Mouse (Mus musculus): ENCODE measurements around the gene Asxl1. TPM values are rescaled to one million over a fixed set of nuclear protein-coding genes. Genes with fewer than 3 reads are reported as not detected.

Asxl1 gene
- total RNA-seq (2021): 10 to 100 TPM; 34.6 to 34.9 TPM
- long read RNA-seq, experiment 1, full-length matches to known transcripts: 3 of 12 reads
- long read RNA-seq, experiment 1, partial matches to known transcripts: 5 of 12 reads
- long read RNA-seq, experiment 1, other reads (novel, unspliced or antisense): 4 of 12 reads
- long read RNA-seq, experiment 2, full-length matches to known transcripts: 3 of 11 reads
- long read RNA-seq, experiment 2, partial matches to known transcripts: 1 of 11 reads
- long read RNA-seq, experiment 2, other reads (novel, unspliced or antisense): 7 of 11 reads

DNA sequence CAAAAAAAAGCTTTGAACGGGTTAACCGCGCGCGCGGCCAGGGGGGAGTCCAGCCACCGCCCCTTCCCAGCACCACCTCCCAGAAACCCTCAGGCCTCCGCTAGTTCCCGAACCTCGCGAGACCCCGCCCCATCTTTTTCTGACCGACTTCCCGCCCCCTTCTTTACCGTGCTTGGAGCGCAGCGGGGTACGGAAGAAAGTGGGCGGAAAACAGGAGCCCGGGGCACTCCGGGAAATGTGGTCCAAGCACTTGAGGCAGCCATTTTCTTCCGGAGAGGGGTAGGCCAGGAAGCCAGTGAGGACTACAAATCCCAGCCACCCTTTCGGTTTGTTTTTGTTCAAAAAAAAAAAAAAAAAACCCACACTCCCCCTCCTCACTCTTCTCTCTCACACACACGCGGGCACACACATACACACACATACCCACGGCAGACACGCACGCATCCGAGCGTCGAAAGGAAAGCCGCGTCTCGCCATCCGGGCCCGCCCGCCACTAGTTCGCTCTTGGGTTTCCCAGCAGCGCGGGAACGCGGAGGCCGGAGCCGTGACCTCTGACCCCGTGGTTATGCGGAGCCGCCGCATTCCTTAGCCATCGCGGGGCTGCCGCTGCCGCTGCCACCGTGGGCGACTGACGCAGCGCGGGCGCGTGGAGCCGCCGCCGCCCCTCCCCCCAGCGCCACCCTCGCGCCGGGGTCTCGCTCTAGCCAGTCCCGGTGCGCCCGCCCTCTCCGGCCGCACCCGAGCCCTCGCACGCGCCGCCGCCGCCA lies at the start of gene Asxl1:
Asxl1 (plus strand) TSS at position 376 of the 767 bp plus-strand sequence.
- peak within 1 kb of the TSS; percentile 99 for H3K27ac ChIP-seq
- peak within 1 kb of the TSS; percentile 90 for H3K4me3 ChIP-seq
- no peak for TF ChIP-seq CTCF (conservative IDR thresholded peaks at IDR 0.05)
- peak; percentile 95 to 98 for DNase-seq (ENCODE audit: low spot score in 2 of 2)

DNA sequence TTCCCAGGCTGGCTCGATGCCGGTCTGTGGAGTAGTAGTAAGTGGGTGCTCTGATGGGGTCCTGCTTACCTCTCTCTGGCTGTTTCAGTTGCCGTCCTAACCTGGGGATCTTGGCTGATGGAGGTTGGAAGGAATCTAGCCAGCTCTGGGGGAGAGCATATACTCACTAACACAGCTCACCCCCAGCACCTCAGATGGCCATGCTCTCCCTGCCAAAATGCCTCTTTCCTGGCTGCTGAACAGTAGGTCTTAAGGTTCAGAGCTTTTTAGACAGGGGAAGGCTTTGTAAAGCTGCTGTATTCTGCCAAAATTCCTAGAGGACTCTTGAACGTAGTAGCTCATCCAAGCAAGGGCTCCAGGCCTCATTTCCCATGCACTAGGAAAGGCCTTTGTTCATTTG lies 47.9 kb upstream of the Asxl1 start:
- DNase-seq (ENCODE audit: low spot score in 2 of 2): no peak
- Histone ChIP-seq H3K27ac (no peak overlapping the region; the same call in 1 of the 2 replicates), H3K4me3 (no peak overlapping the region)
- TF ChIP-seq CTCF (conservative IDR thresholded peaks at IDR 0.05): no peak

DNA sequence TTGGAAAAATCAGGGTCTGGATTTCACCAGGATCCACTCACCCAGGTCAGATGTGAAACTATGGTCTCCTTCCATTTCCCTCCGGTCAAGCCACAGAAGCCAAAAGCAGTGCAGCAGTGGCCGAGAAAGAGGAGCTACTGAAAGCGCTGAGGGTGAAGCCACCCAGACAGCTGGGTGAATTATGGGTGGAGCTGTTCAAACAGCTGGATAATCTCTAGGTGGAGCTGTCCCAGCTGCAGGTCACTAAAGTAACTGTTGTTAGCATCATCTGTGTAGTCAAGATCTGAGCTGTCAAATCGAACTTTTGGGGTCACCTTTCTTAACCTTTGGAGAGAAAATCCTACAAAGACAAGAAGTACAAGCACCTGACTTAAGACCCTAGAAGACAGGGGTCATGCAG lies 47.2 kb upstream of the Asxl1 start:
- no peak for TF ChIP-seq CTCF (conservative IDR thresholded peaks at IDR 0.05)
- Histone ChIP-seq H3K27ac (peak overlapping the region; percentile 18; the same call in 1 of the 2 replicates), H3K4me3 (no peak overlapping the region)
- DNase-seq (ENCODE audit: low spot score in 2 of 2): no peak

DNA sequence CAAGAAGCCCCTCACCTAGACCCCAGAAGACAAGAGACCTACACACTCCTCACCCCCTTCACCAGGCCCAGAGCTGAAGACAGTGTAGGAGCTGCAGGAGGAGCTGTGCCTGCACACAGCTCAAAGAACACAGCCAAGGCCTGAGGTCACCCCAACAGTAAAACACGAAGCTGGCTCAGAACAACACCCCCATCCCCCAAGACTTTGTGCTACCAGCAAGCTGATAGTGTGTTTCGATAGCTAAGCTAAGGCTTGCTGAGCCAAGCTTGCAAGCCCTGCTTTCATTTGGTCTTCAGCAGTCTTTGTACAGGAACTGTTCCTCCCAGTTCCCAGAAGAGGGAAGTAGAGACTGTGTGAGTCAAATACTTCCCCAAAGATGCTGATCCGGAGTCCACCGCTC lies 46.8 kb upstream of the Asxl1 start:
- H3K27ac ChIP-seq: peak overlapping the region; percentile 18; the same call in 1 of the 2 replicates
- DNase-seq (ENCODE audit: low spot score in 2 of 2): no peak
- peak; percentile 60 for TF ChIP-seq CTCF (conservative IDR thresholded peaks at IDR 0.05)
- no peak overlapping the region for H3K4me3 ChIP-seq

DNA sequence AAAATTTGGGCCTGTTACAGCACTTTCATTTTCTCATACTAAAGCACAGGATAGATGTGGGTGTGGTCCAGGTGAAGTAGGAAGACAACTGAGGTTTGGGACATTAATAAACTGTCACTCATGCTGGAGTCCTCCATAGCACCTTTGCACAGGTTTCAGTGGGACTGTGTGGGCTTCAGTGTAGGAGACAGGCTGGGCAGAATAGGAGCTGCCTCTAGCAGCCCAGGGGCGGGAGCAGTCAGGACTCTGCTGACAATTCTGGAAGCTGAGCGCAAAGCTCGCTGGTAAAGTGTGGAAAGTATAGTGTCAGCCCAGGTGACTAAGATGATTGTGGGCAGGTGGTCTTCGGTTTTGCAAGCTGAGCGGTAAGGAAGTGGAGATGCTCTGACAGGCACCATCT lies 44.5 kb upstream of the Asxl1 start:
- no peak for TF ChIP-seq CTCF (conservative IDR thresholded peaks at IDR 0.05)

DNA sequence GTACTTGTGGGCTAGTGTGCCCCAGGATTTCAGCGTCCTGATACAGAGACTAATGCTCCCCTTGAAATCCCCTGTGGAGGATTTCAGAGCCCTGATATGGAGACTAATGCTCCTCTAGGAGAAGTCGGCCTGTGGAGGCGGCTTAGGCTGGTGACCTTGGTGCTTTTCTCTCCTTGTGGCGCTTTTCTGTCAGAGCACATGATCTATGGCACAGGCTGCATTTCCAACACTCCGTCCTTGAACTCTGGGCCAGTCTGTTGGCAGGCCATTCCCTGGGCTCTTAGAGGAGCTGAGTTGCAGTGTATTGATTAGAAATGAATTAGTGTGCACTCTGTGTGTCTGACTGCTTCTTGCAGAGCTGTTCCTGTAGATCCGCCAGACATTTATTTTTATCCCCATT lies 40.4 kb upstream of the Asxl1 start:
- peak overlapping the region; percentile 6; the same call in 1 of the 2 replicates for H3K27ac ChIP-seq
- no peak for TF ChIP-seq CTCF (conservative IDR thresholded peaks at IDR 0.05)
- no peak for DNase-seq (ENCODE audit: low spot score in 2 of 2)

More for the DNA sequence above, 44.5 kb upstream of the Asxl1 start:
- Histone ChIP-seq H3K4me3 (no peak overlapping the region), H3K27ac (no peak overlapping the region)
- no peak for DNase-seq (ENCODE audit: low spot score in 2 of 2)

DNA sequence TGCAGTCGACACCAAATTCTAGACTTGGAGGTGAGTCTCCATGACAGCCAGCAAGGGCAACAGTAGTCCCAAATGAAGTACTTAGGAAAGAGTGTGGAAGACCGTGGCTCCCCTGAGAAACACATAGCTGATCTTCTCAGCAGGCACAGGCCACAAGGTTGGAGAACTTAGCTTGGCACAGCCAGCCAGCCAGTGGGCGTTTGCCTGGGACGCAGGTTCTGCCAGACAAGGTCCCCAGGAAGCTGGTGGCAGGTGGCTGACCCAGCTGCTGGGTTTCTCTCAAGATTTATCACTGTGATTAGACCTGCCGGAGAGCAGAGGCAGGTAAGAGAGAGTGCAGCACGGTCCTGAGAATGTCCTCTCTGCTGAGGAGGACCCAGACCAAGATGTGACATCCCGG lies 37.0 kb upstream of the Asxl1 start:
- no peak for DNase-seq (ENCODE audit: low spot score in 2 of 2)
- no peak for TF ChIP-seq CTCF (conservative IDR thresholded peaks at IDR 0.05)
- Histone ChIP-seq H3K4me3 (no peak overlapping the region), H3K27ac (peak overlapping the region; percentile 29)

More for the DNA sequence above, 40.4 kb upstream of the Asxl1 start:
- no peak overlapping the region for H3K4me3 ChIP-seq

DNA sequence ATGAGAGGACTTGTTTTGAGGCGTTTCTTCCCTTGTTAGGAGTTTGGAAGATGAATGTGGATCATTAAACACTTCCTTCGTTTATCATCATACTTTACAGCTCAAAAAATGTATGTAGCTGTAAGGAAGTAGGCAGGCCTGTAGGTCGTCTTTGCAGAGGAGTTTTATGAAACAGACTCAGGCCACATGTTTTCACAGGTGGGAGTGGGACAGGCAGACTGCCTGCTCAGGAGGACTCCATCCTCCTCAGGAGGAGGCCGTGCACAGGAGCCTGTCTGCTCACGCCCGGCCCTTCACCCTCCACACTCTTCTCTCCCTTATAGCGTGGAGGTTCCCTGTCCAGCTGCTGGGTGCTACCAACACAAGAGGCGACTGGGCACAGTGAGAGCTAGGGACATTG lies 36.5 kb upstream of the Asxl1 start:
- TF ChIP-seq CTCF (conservative IDR thresholded peaks at IDR 0.05): no peak
- Histone ChIP-seq H3K4me3 (no peak overlapping the region), H3K27ac (peak overlapping the region; percentile 29)
- no peak for DNase-seq (ENCODE audit: low spot score in 2 of 2)

DNA sequence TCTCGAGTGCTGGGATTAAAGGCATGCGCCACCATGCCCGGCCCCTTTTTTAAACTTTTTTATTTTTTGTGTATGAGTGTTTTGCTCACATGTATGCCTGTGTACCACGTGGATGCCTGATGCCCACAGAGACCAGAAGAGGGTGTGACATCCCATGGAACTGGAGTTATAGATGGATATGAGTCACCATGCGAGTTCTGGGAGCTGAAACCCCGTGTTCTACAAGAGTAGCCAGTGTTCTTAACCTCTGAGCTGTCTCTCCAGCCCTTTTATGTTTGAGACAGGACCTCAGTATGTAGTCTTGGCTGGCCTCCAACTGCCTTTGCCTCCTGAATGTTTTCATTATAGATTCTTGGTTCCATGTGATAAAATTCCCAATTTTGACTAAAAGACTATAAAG lies 35.4 kb upstream of the Asxl1 start:
- DNase-seq (ENCODE audit: low spot score in 2 of 2): no peak
- no peak overlapping the region for H3K27ac ChIP-seq
- no peak overlapping the region for H3K4me3 ChIP-seq
- TF ChIP-seq CTCF (conservative IDR thresholded peaks at IDR 0.05): no peak

DNA sequence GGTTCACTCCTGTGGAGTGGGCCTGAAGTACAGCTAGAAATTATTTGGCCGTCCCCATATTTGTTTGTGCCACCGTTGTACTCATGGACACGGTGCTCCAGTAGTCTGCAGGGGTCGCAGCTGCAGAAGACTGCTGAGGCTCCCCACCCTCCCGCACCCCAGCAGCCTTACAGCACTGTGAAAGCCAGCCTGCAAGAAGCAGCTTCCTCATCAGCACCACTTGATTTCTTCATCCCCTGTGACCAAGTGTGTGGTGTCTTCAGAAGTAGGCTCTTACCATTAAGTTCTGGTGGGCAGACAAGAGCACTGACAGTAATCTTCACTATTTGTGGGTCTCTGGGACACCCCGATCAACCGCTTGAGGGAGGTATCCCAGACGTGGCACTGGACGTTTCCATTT lies 32.7 kb upstream of the Asxl1 start:
- H3K27ac ChIP-seq: no peak overlapping the region
- no peak for TF ChIP-seq CTCF (conservative IDR thresholded peaks at IDR 0.05)
- no peak for DNase-seq (ENCODE audit: low spot score in 2 of 2)
- H3K4me3 ChIP-seq: no peak overlapping the region

DNA sequence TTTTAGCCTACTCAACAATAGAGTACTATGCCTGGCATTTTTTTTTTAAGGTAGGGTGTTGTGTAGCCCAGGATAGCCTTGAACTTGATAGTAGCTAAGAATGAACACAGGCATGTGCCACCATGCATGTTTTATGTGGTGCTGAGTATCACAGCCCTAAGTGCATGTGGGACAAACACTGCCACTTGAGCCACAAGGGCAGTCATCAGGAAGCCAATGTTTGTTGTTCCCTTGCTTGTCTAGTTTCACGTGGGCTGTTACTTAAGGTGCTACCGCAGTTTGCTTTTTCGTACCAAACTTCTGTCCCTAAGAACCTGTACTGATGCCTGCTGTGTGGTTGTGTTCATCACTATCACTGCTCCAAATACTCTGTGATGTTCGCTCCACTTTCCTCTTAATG lies 27.2 kb upstream of the Asxl1 start:
- no peak for TF ChIP-seq CTCF (conservative IDR thresholded peaks at IDR 0.05)
- H3K27ac ChIP-seq: peak overlapping the region; percentile 69; the same call in 1 of the 2 replicates
- no peak for DNase-seq (ENCODE audit: low spot score in 2 of 2)
- H3K4me3 ChIP-seq: no peak overlapping the region

DNA sequence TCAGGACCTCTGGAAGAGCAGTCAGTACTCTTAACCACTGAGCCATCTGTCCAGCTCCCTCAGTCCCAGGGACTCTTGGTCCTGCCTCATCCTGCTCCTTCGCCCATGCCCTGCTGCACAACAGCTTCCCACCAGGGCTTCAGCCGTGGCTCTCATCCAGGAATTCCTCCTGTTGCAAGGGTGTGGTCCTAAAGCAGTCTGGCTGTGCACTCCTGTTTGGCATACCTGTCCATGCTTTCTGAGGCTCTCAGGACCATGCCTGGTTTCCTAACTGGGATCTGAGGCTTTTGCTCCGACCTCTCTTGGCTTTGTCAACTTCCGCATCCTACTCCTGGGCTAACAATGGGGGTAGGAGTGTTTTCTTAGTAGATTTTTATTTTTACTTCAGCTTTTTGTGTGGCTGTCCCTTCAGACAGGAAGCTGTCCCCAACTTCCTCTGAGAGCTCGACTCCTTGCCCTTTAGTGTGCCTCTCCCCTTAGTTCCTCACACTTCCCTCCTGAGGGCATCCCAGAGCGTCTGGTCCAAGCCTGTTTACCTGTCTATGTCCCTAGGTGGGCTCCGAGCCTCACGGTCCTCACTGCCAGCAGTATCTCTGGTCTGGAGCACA lies 26.5 kb upstream of the Asxl1 start:
- H3K4me3 ChIP-seq: no peak overlapping the region
- DNase-seq (ENCODE audit: low spot score in 2 of 2): no peak
- no peak; the same call in 1 of the 2 replicates for TF ChIP-seq CTCF (conservative IDR thresholded peaks at IDR 0.05)
- peak overlapping the region; percentile 69; the same call in 1 of the 2 replicates for H3K27ac ChIP-seq

DNA sequence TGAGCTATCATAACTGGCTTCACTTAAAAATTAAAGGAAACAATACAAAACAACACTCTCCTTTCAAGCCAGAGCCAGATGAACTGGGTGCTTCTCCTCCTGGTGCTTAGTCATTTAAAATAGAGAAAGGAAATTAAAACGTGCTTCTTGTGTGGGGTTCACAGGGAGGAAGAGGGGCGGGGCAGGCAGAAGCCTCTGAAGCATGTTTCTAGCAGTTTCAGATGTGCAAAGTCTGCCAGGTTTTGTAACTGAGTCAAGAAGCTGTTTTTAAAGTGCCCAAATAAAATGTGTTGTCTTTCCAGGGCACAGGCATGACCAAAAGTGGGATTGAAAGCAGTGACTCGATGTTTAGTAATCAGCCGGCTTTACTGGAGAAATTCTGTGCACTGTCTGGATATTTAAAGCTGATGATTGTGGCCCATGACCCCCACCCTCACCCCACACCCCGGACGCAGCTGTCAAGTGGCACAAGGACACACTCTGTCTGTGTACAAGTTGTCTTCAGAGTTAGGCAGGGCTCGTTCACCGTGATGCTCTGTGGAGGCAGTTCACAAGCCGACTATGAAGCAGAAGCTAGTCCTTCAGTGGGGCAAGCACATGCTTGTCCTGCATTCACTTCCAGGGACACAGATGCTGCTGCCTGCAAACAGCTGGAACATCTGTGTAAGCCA lies 19.8 kb upstream of the Asxl1 start:
- no peak for TF ChIP-seq CTCF (conservative IDR thresholded peaks at IDR 0.05)
- no peak overlapping the region for H3K4me3 ChIP-seq
- DNase-seq (ENCODE audit: low spot score in 2 of 2): no peak
- H3K27ac ChIP-seq: no peak overlapping the region

Measured in layer of hippocampus, adult 2 months (tissue).